Mouse (Mus musculus) bone marrow macrophage, adult 2 months (primary cell): ENCODE measurements around the gene 2310057N15Rik.

Experiments used
- CTCF ChIP-seq: IDR thresholded peaks from 2 replicates; pipeline ENCODE4 v1.5.1; 2012; ENCODE audit warnings: low read depth, mild to moderate bottlenecking, low read length, moderate library complexity
- POLR2A ChIP-seq: IDR thresholded peaks from 2 replicates; pipeline ENCODE4 v1.6.1; 2012; ENCODE audit warnings: mild to moderate bottlenecking, low read depth, low read length, borderline replicate concordance

- TF ChIP-seq CTCF (no peak), POLR2A (no peak)
Observed at GRCm38 (mm10) chr16:88811827-88812226, 37.8 kb upstream of the 2310057N15Rik start, which contains the start of gene Gm20741.
